Mouse (Mus musculus): ENCODE data around the gene Kcna6.

Gene Kcna6

DNA sequence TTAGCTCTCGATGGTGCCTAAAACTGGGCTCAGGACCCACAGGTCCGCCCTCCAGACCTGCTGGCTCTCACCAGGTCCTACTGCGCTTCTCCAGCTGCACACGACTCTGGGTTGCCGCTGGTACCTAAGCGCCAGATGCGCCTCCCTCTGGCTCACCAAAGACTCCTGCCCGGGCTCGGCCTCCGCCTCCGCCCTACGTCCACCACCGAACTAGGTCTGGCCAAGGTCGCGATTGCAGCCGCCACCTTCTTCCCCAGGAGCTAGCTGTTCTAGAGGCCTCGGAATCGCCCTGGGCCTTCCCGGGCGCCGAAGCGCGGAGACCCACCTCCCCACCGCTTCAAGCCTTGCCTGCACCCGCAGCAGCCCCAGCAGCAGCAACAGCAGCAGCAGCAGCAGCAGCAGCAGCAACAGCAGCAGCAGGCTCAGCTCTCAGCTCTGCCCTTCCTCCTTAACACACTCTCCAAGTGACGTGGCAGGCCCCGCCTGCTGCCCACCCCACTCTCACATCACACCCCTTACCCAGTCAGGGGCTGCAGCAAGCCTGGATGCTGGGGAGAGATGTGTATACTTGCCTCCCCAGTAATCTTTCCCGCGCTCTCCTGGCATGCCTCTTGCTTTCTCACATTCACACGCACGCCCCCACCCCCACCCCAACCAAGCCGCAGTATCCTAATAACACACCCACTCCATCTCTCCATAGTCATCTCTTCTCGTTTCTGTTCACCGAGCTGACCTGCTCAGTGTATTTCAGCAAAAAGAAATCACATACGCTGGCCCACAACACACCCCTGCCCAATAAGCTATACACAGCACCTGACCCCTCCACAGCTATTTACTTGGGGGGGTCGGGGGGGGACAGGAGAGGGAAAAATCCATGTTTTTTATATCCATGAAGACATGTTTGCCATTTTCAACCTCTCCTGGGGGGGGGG is at the start of gene Kcna6:
Kcna6 (minus strand) TSS at position 464 of the 932 bp plus-strand sequence.
- DNase-seq (ENCODE audit: low spot score) = no peak

- no peak for DNase-seq (ENCODE audit: low spot score)
These were observed 48.4 kb upstream of the Kcna6 start for GRCm38 (mm10) chr6:126788863-126789262.

DNA sequence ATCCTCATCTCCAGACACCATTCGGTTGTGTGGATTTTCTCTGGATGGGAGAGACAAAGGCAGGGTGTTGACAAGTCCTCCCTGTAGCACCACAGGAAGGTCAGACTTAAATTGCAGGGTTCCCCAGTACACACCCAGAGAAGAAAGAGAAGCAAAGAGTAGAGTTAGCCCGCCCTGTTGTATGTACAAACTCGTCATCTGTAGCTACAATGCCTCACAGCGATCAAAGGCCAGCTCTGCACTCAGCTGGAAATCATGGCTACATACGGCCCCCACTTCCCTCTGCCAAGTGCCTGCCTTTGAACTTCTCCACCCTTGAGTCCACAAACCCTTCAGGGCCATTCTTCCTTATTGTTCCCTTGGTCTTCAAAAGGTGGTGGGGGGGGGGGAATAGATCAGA is 43.7 kb upstream of the Kcna6 start:
- DNase-seq (ENCODE audit: low spot score) = no peak

- DNase-seq (ENCODE audit: low spot score) = no peak
These were observed 43.2 kb upstream of the Kcna6 start for GRCm38 (mm10) chr6:126783651-126784066.

DNA sequence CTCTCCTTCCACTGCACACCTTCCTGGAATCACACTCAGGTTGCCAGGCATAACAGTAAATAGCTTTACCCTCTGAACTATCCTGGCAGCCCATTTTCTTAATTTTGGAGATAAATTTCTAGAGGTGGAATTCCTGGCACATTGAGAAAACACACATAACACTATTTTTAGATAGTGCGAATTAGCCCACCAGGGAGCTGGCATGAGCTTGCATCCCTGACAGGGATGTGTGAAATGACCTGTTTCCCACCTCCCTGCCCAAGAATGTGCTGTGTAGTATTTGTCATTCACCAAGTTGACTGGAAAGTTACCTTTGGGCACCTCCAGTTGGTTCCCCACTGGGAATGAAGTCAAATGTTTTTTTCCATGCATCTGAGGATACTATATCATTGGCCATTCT is 42.6 kb upstream of the Kcna6 start:
- no peak for DNase-seq (ENCODE audit: low spot score)

- DNase-seq (ENCODE audit: low spot score) = no peak
These were observed 37.4 kb upstream of the Kcna6 start for GRCm38 (mm10) chr6:126777889-126778288.

DNA sequence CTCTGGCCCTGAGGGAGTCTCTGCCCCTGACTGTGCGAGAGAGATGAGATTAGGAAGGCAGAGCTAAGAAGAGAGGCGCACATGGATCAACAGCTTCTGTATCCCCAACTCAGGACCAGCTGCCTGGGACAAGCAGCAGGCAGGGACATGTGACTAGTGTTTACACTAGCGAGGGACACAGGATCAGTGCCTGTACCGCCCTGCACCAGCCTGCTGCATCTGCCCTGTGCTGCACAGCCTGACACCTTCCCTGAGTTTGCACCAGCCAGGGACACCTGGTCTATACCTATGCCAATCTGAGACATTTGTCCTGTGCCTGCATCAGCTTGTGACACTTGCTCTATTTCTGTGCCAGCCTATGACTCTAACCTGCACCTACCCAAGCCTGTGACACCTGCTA is 33.4 kb upstream of the Kcna6 start:
- DNase-seq (ENCODE audit: low spot score) = no peak

- no peak for DNase-seq (ENCODE audit: low spot score)
These were observed 31.9 kb upstream of the Kcna6 start for GRCm38 (mm10) chr6:126772326-126772725.

DNA sequence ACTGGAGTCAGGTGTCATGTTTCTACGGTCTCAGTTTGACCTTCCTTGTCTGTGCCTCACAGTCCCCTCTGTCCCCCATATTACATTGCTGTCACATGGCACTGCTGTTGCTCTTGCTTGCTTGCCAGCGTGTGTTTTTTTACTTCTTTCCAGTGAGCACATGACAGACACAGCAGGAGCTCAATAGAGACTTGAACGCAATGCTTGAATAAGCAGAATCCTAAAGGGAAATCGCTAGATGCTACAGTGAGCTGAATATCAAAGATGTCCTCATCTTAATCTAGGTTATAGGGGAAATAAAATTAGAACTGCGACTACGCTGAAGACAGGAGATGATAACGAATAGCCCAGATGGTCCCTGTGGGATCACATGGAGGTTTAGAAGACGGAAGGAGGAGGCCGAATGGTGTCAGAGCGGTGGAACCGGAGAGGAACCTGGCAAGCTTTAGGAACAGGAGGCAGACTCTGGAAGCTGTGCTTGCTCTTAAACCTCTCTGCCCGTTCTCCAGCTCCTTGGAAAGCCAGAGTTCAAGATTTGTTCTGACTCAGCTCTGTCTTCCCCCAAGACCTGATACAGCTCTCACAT is 29.8 kb upstream of the Kcna6 start:
- DNase-seq (ENCODE audit: low spot score) = no peak

DNA sequence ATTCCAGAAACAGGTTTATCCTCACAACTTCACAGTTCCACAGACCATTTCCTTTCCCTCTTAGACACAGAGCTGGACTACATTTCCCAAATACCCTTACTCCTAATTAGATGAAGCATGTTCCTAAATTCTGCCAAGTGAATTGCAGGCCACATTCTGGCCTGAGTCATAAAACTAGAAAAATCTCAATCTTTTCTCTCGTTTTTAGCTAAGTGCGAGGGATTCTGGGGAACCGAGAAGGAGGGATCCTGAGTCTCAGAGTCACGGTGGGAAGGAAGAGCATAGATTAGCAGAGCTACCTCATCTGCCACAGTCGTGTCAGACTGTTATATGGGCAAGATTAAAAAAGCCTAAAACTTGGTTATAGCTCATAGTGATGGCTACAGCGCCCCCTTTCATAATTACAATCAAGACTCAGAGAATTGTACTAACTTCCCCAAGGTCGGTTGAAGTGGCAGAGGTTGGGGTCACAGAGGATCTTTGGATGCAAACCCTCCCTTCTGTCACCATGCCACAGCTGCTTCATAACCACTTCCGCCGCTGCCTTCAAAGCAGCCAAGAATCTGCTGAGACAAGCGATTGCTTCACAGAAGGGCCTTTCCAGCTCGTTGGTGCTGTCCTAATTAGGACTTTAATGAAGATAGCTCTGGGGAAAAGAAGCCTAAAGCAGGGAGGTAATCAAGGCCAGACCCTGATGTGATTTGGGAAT is 28.6 kb upstream of the Kcna6 start:
- DNase-seq (ENCODE audit: low spot score) = no peak

- DNase-seq (ENCODE audit: low spot score) = no peak
These were observed 27.4 kb upstream of the Kcna6 start for GRCm38 (mm10) chr6:126767610-126768532.

DNA sequence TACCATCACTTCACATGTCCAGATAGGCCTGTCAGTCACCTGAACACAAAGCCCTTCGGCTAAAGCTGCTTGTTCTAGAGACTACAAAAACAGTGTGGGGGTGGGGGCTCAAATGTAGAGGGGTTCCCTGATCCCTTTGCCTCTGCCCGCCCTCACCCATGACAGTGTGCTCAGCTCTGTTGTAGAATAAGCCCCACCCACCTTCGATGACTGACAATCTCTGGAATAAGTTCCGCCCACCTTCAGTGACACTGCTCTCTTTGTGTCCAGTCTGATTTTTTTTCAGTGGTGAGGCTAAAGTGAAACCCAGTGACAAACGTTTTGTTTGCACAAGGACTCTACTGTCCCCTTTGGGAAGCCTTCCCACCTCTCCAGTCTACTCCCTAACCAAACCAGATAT is 26.1 kb upstream of the Kcna6 start:
- no peak for DNase-seq (ENCODE audit: low spot score)

GRCm38 (mm10) chr6:126764563-126765091 is 24.2 kb upstream of the Kcna6 start:
- no peak for DNase-seq (ENCODE audit: low spot score)

DNA sequence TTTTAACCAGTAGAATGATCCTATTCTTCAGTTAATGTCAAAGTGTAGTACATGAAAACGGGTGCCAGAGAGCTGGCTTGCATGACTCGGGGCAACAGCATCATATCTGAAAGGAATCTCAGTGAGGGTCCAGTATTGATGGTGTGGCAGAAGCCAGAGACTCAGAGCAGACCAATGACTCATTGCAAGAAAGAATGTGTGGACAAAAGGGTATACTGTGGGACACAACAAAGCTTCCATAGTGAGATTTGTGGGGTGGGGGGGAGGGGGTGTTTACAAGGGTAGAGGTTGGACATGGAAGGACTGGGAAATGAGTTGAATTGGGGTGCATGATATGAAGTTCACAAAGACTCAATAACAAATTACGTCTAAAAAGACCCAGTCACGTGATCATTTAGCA is 20.9 kb upstream of the Kcna6 start:
- no peak for DNase-seq (ENCODE audit: low spot score)

GRCm38 (mm10) chr6:126755729-126756411 is 15.4 kb upstream of the Kcna6 start:
- DNase-seq (ENCODE audit: low spot score) = no peak

GRCm38 (mm10) chr6:126752520-126752919 is 12.0 kb upstream of the Kcna6 start:
- DNase-seq (ENCODE audit: low spot score) = no peak

DNA sequence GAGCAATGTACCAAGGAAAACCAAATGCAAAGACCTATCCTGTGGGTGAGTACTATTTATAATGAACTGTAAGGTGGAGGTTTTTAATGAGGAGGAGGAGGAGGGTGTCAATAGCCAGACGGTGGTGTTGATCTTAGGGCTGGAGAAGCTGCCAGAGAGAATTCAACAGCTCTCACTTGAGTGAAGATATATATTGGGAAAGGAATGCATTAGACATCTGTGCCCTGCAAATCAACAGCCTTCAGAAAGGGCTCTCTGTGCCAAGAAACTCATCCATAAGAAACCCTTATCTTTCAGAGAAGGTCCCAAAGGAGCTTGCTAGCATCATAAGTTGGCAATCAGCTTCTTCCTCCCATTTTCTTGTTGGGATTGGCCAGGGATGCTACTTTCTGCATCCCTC is 5.4 kb upstream of the Kcna6 start:
- no peak for DNase-seq (ENCODE audit: low spot score)

DNA sequence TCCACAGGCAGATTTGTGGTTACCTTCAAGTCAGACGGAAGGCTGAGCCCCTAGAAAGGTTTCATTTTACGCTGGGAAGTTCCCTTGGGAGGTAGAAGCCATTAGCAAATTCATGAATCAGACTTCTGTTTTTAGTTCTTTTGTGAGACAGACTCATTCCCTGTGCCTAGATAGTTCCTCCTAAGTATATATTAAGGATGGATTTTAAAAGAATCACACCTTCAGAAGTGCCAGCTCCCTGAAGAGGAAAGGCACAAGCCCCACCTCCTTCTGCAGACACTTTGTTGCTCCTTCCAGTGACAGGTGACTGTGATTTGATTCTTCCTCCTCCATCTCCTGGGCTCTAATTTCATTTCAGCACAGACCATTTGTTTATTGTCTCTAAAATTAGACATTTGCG is 2.1 kb upstream of the Kcna6 start:
- no peak for DNase-seq (ENCODE audit: low spot score)

DNA sequence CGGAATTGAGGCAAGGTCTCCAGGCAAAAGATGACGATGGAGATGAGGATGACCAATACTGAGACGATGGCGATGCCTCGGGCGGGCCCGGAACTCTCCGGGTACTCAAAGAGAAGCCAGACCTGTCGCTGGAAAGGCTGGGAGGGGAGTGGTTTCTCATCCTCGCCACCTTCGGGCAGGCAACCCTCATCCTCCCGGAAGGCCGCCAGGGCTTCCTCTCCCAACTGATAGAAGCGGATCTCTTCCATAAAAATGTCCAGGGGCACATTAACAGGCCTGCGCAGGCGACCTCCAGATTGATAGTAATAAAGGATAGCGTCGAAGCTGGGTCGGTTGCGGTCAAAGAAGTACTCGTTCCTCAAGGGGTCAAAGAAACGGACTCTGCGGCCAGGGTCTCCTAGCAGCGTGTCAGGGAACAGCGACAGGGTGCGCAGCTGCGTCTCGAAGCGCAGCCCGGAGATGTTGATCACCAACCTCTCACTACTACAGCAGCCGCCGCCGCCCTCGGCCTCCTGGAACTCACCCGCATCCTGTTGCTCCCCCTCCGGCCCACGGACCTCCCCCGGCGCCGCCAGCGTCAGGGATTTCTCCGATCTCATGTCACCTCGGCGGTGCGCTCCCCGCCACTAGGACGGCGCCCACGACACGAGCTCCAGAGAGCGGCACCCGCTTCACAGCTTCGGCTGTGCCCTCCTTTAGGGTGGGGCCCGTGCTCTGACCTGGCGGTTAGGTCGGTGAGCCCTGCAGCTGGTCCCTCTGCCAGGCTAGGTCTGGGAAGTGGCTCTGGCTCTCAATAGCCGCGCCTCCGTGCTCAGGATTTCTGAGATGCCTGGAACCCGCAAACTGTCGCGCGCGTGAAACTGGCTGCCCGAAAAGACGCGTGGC is 906 bp downstream of the Kcna6 start:
- DNase-seq (ENCODE audit: low spot score) = no peak

DNA sequence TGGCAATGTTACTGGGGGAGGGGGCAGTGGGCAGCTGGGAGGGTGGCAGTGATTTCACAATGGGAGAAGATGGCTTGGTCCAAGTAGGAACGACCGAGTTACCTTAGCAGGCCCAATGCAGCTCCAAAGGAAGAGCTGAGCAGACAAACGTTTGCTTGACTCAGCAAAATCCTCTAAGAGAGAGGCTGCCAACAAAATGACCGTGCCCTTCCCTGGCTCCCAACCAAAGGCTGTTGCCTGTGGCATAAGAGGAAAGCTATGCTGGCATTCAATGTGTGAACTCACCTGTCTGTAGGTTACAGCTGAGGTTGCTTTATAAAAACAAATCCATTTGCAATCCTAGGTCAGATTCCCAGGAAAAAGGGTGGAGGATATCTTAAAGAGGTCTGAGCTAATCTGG is 3.5 kb downstream of the Kcna6 start:
- DNase-seq (ENCODE audit: low spot score) = no peak
